Mouse (Mus musculus): ENCODE results near the gene Vhl. TPM values are rescaled to one million over a fixed set of nuclear protein-coding genes. Genes with fewer than 3 reads are reported as not detected.
"Not testable (repeated sequence)": the region's sequence is repeated elsewhere in the genome, so short reads cannot be mapped to it uniquely, and the experiment has no call there.

Vhl gene
- polyA plus RNA-seq, 1 experiment from 2014 or later = 68.2 TPM

- no peaks in the 10 kb centered on the region for H3K36me3 ChIP-seq (ENCODE audit: control insufficient read depth, insufficient read depth, low read length)
- ATAC-seq (ENCODE audit: insufficient read depth, low FRiP score, low TSS enrichment) = no peak
- no peak overlapping the region for H3K4me2 ChIP-seq (ENCODE audit: low read depth)
- no peak overlapping the region for H3K9ac ChIP-seq (ENCODE audit: low read length)
- H3K27ac ChIP-seq (ENCODE audit: low read depth, low read length) = no peak overlapping the region
- 94% methylated on average over 8 of the region's 8 CpGs for WGBS
- no peaks in the 10 kb centered on the region for H3K9me3 ChIP-seq (ENCODE audit: control insufficient read depth, low read length)
- no peak for DNase-seq (ENCODE audit: low spot score)
- no peaks in the 10 kb centered on the region for H3K4me1 ChIP-seq (ENCODE audit: control insufficient read depth, insufficient read depth, low read length)
- H3K27me3 ChIP-seq (ENCODE audit: control insufficient read depth, insufficient read depth, low read length) = no peaks in the 10 kb centered on the region
- no peak overlapping the region for H3K4me3 ChIP-seq (ENCODE audit: low read depth, low read length)
Measured at GRCm38 (mm10) chr6:113662964-113663700, 39.4 kb downstream of the Vhl start.

- ATAC-seq (ENCODE audit: insufficient read depth, low FRiP score, low TSS enrichment) (no peak), DNase-seq (ENCODE audit: low spot score) (no peak)
- 0 out of 2 replicates have a peak, but pooled peaks cover 2% of the 10 kb centered on the region for H3K4me1 ChIP-seq (ENCODE audit: control insufficient read depth, insufficient read depth, low read length)
- H3K27me3 ChIP-seq (ENCODE audit: control insufficient read depth, insufficient read depth, low read length) = no peaks in the 10 kb centered on the region
- WGBS = 85% methylated on average over 7 of the region's 7 CpGs
- H3K27ac ChIP-seq (ENCODE audit: low read depth, low read length) = no peak overlapping the region
- no peaks in the 10 kb centered on the region for H3K36me3 ChIP-seq (ENCODE audit: control insufficient read depth, insufficient read depth, low read length)
- no peak overlapping the region for H3K4me2 ChIP-seq (ENCODE audit: low read depth)
- no peaks in the 10 kb centered on the region for H3K9me3 ChIP-seq (ENCODE audit: control insufficient read depth, low read length)
- H3K4me3 ChIP-seq (ENCODE audit: low read depth, low read length) = no peak overlapping the region
- H3K9ac ChIP-seq (ENCODE audit: low read length) = no peak overlapping the region
Measured at GRCm38 (mm10) chr6:113664305-113664704, 40.5 kb downstream of the Vhl start.

- WGBS = 57% methylated on average over 8 of the region's 8 CpGs
- Histone ChIP-seq H3K27me3 (ENCODE audit: control insufficient read depth, insufficient read depth, low read length) (no peaks in the 10 kb centered on the region), H3K9me3 (ENCODE audit: control insufficient read depth, low read length) (no peaks in the 10 kb centered on the region), H3K27ac (ENCODE audit: low read depth, low read length) (no peak overlapping the region), H3K4me1 (ENCODE audit: control insufficient read depth, insufficient read depth, low read length) (0 out of 2 replicates have a peak, but pooled peaks cover 2% of the 10 kb centered on the region), H3K4me2 (ENCODE audit: low read depth) (no peak overlapping the region), H3K36me3 (ENCODE audit: control insufficient read depth, insufficient read depth, low read length) (no peaks in the 10 kb centered on the region), H3K9ac (ENCODE audit: low read length) (no peak overlapping the region), H3K4me3 (ENCODE audit: low read depth, low read length) (no peak overlapping the region)
- ATAC-seq (ENCODE audit: insufficient read depth, low FRiP score, low TSS enrichment) (no peak), DNase-seq (ENCODE audit: low spot score) (no peak)
Measured at GRCm38 (mm10) chr6:113667611-113668122, 43.9 kb downstream of the Vhl start.

DNA sequence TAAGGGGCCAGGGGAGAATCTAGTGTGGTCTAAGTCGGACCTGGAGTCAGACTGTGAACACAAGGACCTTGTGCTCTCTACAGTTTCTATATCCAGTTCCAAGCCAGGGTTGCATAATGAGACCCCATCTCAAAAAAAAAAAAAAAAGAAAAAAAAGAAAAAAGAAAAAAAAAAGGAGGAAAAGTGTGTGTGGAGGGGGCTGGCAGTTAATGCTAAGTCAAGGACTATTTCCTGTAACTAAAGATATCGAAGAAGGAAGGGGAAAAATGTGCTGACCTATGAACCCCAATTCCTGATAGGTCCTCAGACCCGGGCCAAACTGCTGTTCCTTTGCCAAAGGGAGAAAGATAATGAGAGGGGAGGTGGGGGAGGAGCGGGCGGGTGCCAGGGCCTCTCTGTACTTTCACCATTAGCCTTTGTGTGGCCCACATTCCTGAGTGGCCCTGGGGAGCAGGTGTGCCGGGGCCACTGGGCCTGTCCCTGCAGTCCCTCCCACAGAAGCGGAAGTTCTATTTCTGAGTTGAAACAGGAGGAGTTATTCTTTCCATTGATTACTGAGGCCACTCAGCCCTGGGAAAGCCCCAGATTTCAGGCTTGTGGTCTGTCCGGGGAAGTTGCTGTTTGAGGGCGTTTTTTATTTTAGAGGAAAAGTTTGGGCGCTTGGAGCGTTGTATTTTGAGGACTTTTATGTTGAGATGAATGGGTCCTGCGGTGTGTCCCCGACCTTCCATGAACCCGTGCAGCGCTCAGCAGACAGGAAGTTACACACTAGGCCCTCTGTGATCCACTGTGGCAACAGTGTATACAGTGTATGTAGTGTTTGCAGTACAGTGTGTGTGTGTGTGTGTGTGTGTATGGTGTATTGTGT is 44.8 kb downstream of the Vhl start:
- WGBS = 47% methylated on average over 15 of the region's 15 CpGs
- DNase-seq (ENCODE audit: low spot score) (peak; percentile 21), ATAC-seq (ENCODE audit: insufficient read depth, low FRiP score, low TSS enrichment) (no peak)
- no peaks in the 10 kb centered on the region for H3K27me3 ChIP-seq (ENCODE audit: control insufficient read depth, insufficient read depth, low read length)
- no peak overlapping the region for H3K4me3 ChIP-seq (ENCODE audit: low read depth, low read length)
- H3K27ac ChIP-seq (ENCODE audit: low read depth, low read length) = no peak overlapping the region
- no peaks in the 10 kb centered on the region for H3K9me3 ChIP-seq (ENCODE audit: control insufficient read depth, low read length)
- no peaks in the 10 kb centered on the region for H3K36me3 ChIP-seq (ENCODE audit: control insufficient read depth, insufficient read depth, low read length)
- H3K4me1 ChIP-seq (ENCODE audit: control insufficient read depth, insufficient read depth, low read length) = 0 out of 2 replicates have a peak, but pooled peaks cover 2% of the 10 kb centered on the region
- no peak overlapping the region for H3K4me2 ChIP-seq (ENCODE audit: low read depth)
- H3K9ac ChIP-seq (ENCODE audit: low read length) = no peak overlapping the region

DNA sequence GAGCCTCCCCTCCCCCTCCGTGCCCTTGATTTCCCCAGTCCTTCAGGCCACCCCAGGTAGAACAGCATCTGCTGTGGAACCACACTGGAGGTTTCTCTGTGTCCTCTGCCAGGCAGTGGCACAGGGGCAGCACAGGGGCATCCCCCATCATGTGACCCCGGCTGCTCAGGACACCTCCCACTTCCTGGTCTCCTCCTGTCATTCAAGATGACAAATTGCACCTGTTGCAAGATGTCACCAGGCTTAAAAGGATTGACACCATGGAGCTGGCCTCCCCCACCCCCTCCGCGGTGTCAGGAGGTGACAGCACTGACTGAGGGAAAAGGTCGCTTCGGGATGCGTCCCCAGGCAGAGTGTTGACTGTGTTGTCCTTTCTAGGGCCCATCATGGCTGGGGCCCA is 46.1 kb downstream of the Vhl start:
- WGBS = 68% methylated on average over 7 of the region's 7 CpGs
- no peak for ATAC-seq (ENCODE audit: insufficient read depth, low FRiP score, low TSS enrichment)
- Histone ChIP-seq H3K27ac (ENCODE audit: low read depth, low read length) (no peak overlapping the region), H3K4me2 (ENCODE audit: low read depth) (no peak overlapping the region), H3K4me1 (ENCODE audit: control insufficient read depth, insufficient read depth, low read length) (0 out of 2 replicates have a peak, but pooled peaks cover 2% of the 10 kb centered on the region), H3K4me3 (ENCODE audit: low read depth, low read length) (no peak overlapping the region), H3K36me3 (ENCODE audit: control insufficient read depth, insufficient read depth, low read length) (no peaks in the 10 kb centered on the region), H3K27me3 (ENCODE audit: control insufficient read depth, insufficient read depth, low read length) (no peaks in the 10 kb centered on the region), H3K9me3 (ENCODE audit: control insufficient read depth, low read length) (no peaks in the 10 kb centered on the region), H3K9ac (ENCODE audit: low read length) (no peak overlapping the region)
- DNase-seq (ENCODE audit: low spot score) = no peak

GRCm38 (mm10) chr6:113672029-113672428 is 48.3 kb downstream of the Vhl start:
- H3K36me3 ChIP-seq (ENCODE audit: control insufficient read depth, insufficient read depth, low read length); H3K4me2 ChIP-seq (ENCODE audit: low read depth); ATAC-seq (ENCODE audit: insufficient read depth, low FRiP score, low TSS enrichment); H3K27ac ChIP-seq (ENCODE audit: low read depth, low read length); H3K9me3 ChIP-seq (ENCODE audit: control insufficient read depth, low read length); H3K27me3 ChIP-seq (ENCODE audit: control insufficient read depth, insufficient read depth, low read length); H3K4me1 ChIP-seq (ENCODE audit: control insufficient read depth, insufficient read depth, low read length); H3K4me3 ChIP-seq (ENCODE audit: low read depth, low read length); H3K9ac ChIP-seq (ENCODE audit: low read length); DNase-seq (ENCODE audit: low spot score): not testable (repeated sequence)
- WGBS = 100% methylated on average over 1 of the region's 1 CpGs

DNA sequence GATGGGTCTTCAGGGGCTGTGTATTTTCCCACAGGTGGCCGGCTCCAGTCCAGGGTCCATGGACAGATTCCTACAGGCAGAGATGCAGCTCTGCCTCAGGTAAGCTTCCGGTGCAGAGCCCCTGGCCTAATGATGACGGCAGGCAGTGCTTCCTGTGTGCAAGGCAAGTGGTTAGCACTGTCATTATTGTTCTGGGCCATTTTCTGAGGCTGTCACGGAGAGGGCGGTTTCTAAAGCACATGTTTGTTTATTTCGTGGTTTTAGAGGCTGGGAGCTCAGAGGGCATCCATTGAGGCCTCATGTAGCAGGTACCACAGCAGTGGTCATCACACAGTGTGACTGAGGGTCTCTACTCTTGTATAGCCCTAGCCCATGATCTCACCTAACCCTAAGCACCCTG is 49.2 kb downstream of the Vhl start:
- Histone ChIP-seq H3K9me3 (ENCODE audit: control insufficient read depth, low read length) (no peaks in the 10 kb centered on the region), H3K36me3 (ENCODE audit: control insufficient read depth, insufficient read depth, low read length) (no peaks in the 10 kb centered on the region), H3K9ac (ENCODE audit: low read length) (no peak overlapping the region), H3K27me3 (ENCODE audit: control insufficient read depth, insufficient read depth, low read length) (no peaks in the 10 kb centered on the region), H3K4me2 (ENCODE audit: low read depth) (no peak overlapping the region), H3K4me3 (ENCODE audit: low read depth, low read length) (no peak overlapping the region), H3K4me1 (ENCODE audit: control insufficient read depth, insufficient read depth, low read length) (0 out of 2 replicates have a peak, but pooled peaks cover 2% of the 10 kb centered on the region), H3K27ac (ENCODE audit: low read depth, low read length) (no peak overlapping the region)
- WGBS = 76% methylated on average over 6 of the region's 6 CpGs
- ATAC-seq (ENCODE audit: insufficient read depth, low FRiP score, low TSS enrichment) = no peak
- no peak for DNase-seq (ENCODE audit: low spot score)

GRCm38 (mm10) chr6:113675234-113675633 is 51.5 kb downstream of the Vhl start:
- 87% methylated on average over 4 of the region's 4 CpGs for WGBS
- Histone ChIP-seq H3K4me2 (ENCODE audit: low read depth) (no peak overlapping the region), H3K27ac (ENCODE audit: low read depth, low read length) (no peak overlapping the region), H3K27me3 (ENCODE audit: control insufficient read depth, insufficient read depth, low read length) (no peaks in the 10 kb centered on the region), H3K4me3 (ENCODE audit: low read depth, low read length) (no peak overlapping the region), H3K36me3 (ENCODE audit: control insufficient read depth, insufficient read depth, low read length) (no peaks in the 10 kb centered on the region), H3K9me3 (ENCODE audit: control insufficient read depth, low read length) (no peaks in the 10 kb centered on the region), H3K4me1 (ENCODE audit: control insufficient read depth, insufficient read depth, low read length) (no peaks in the 10 kb centered on the region), H3K9ac (ENCODE audit: low read length) (no peak overlapping the region)
- DNase-seq (ENCODE audit: low spot score) (no peak), ATAC-seq (ENCODE audit: insufficient read depth, low FRiP score, low TSS enrichment) (no peak)
